Mouse (Mus musculus) forelimb bud, embryonic 11.5 days (tissue): ENCODE data around the gene Gm16430.
"Not testable (repeated sequence)": the region's sequence is repeated elsewhere in the genome, so short reads cannot be mapped to it uniquely, and the experiment has no call there.

Experiments
- DNase-seq: peaks from one replicate; pipeline ENCODE4 v3.0.0-alpha.2; 2012; ENCODE audit warnings: low read depth, low spot score

Gene Gm16430

GRCm38 (mm10) chrX:54621911-54622310, at the start of gene Gm16430:
Gm16430 (plus strand) TSS chrX:54622211.
- DNase-seq = not testable (repeated sequence)
